Mouse (Mus musculus) 416B (cell line): ENCODE measurements around the gene Pacs2.
A peak's percentile ranks its signal among the peaks of the same experiment; 100 is the strongest.

Experiments
- DNase-seq: peaks from one replicate; pipeline ENCODE4 v3.0.0; 2011; ENCODE audit warnings: low read depth

Gene Pacs2

GRCm38 (mm10) chr12:113012443-113012842, 1.9 kb upstream of the Pacs2 start:
- DNase-seq = no peak

GRCm38 (mm10) chr12:113013021-113013491, 1.3 kb upstream of the Pacs2 start:
- no peak for DNase-seq

GRCm38 (mm10) chr12:113014561-113015556, 551 bp downstream of the Pacs2 start:
- DNase-seq = peak; percentile 73

- peak; percentile 37 for DNase-seq
Measured at GRCm38 (mm10) chr12:113015956-113016355, 1.6 kb downstream of the Pacs2 start.

- DNase-seq = no peak
Measured at GRCm38 (mm10) chr12:113016976-113017375, 2.7 kb downstream of the Pacs2 start.

- DNase-seq = no peak
Measured at GRCm38 (mm10) chr12:113017429-113017984, 3.2 kb downstream of the Pacs2 start.

GRCm38 (mm10) chr12:113018763-113019162, 4.5 kb downstream of the Pacs2 start:
- DNase-seq = no peak

GRCm38 (mm10) chr12:113021488-113021887, 7.2 kb downstream of the Pacs2 start:
- no peak for DNase-seq

- DNase-seq = peak; percentile 97
Measured at GRCm38 (mm10) chr12:113023082-113023481, 8.8 kb downstream of the Pacs2 start.

- peak; percentile 79 for DNase-seq
Measured at GRCm38 (mm10) chr12:113026557-113026956, 12.2 kb downstream of the Pacs2 start.

- DNase-seq = no peak
Measured at GRCm38 (mm10) chr12:113027495-113027894, 13.2 kb downstream of the Pacs2 start.

GRCm38 (mm10) chr12:113028067-113028466, 13.8 kb downstream of the Pacs2 start:
- DNase-seq = no peak

GRCm38 (mm10) chr12:113028898-113029297, 14.6 kb downstream of the Pacs2 start:
- DNase-seq = no peak

GRCm38 (mm10) chr12:113030046-113030445, 15.7 kb downstream of the Pacs2 start:
- DNase-seq = no peak

- DNase-seq = peak; percentile 81
Measured at GRCm38 (mm10) chr12:113030993-113031392, 16.7 kb downstream of the Pacs2 start.

GRCm38 (mm10) chr12:113031441-113031840, 17.1 kb downstream of the Pacs2 start:
- DNase-seq = no peak

GRCm38 (mm10) chr12:113032296-113033250, 18.3 kb downstream of the Pacs2 start:
- no peak for DNase-seq

GRCm38 (mm10) chr12:113035093-113035492, 20.8 kb downstream of the Pacs2 start:
- DNase-seq = no peak

GRCm38 (mm10) chr12:113036996-113037395, 22.7 kb downstream of the Pacs2 start:
- DNase-seq = no peak

- no peak for DNase-seq
Measured at GRCm38 (mm10) chr12:113038414-113038813, 24.1 kb downstream of the Pacs2 start.

GRCm38 (mm10) chr12:113041481-113042439, 27.5 kb downstream of the Pacs2 start:
- DNase-seq = no peak
